Mouse (Mus musculus) liver, postnatal 0 days (tissue): ENCODE measurements around the gene Lrch1. TPM values are rescaled to one million over a fixed set of nuclear protein-coding genes. Genes with fewer than 3 reads are reported as not detected.
A peak's percentile ranks its signal among the peaks of the same experiment; 100 is the strongest.

Experiments used
- ATAC-seq: fragments of 200-750 bp; cut with Nextera tagmentation; 2 replicates; pipeline ENCODE4 v1.8.0; 2017; ENCODE audit warnings: mild to moderate bottlenecking, moderate library complexity
- DNase-seq: peaks from one replicate; pipeline ENCODE4 v3.0.0-alpha.2; 2016
- H3K27ac ChIP-seq: fragments of 300-500 bp; sonication (generic); 2 replicates; pipeline ENCODE4 v1.5.1; 2014; ENCODE audit warnings: antibody characterized with exemption, moderate library complexity, mild to moderate bottlenecking, low read depth
- H3K27me3 ChIP-seq: fragments of 300-500 bp; sonication (generic); 2 replicates; pipeline ENCODE4 v1.6.1; 2014; ENCODE audit warnings: low read length, control low read depth, mixed read lengths; ENCODE audit not compliant: insufficient read depth
- H3K36me3 ChIP-seq: fragments of 300-500 bp; sonication (generic); replicated peaks from 2 replicates; pipeline ENCODE4 v1.6.1; 2014; ENCODE audit warnings: mild to moderate bottlenecking, control low read depth, low read length, moderate library complexity, mixed read lengths; ENCODE audit not compliant: insufficient read depth
- H3K4me1 ChIP-seq: fragments of 300-500 bp; sonication (generic); 2 replicates; pipeline ENCODE4 v1.6.1; 2014; ENCODE audit warnings: antibody characterized with exemption, mild to moderate bottlenecking, control low read depth; ENCODE audit not compliant: insufficient read depth
- H3K4me2 ChIP-seq: fragments of 300-500 bp; sonication (generic); 2 replicates; pipeline ENCODE4 v1.6.1; 2014; ENCODE audit warnings: low read depth, mild to moderate bottlenecking, low read length, moderate library complexity, mixed read lengths
- H3K4me3 ChIP-seq: fragments of 300-500 bp; sonication (generic); 2 replicates; pipeline ENCODE4 v1.5.1; 2014; ENCODE audit warnings: low read depth, low read length
- H3K9ac ChIP-seq: fragments of 300-500 bp; sonication (generic); replicated peaks from 2 replicates; pipeline ENCODE4 v1.6.1; 2014; ENCODE audit warnings: mild to moderate bottlenecking, moderate library complexity
- H3K9me3 ChIP-seq: fragments of 300-500 bp; sonication (generic); 2 replicates; pipeline ENCODE4 v1.6.1; 2016; ENCODE audit warnings: mild to moderate bottlenecking, control low read depth, low read length, mixed read lengths
- CTCF ChIP-seq: sonication (generic); IDR thresholded peaks from 2 replicates; pipeline ENCODE4 v1.5.1; 2016; ENCODE audit warnings: antibody characterized with exemption, low read depth
- EP300 ChIP-seq: IDR thresholded peaks from 2 replicates; pipeline ENCODE4 v1.6.1; 2016; ENCODE audit warnings: antibody characterized with exemption, low read depth, mild to moderate bottlenecking
- WGBS: fragments of 180-500 bp; shearing (Covaris S2); extraction: QIAGEN DNeasy Blood & Tissue Kit; methylation state at CpG from one replicate; pipeline ENCODE4 v1.1.7; 2014; ENCODE audit not compliant: insufficient replicate concordance; 5-methylcytosine and 5-hydroxymethylcytosine counted together
- polyA plus RNA-seq: library from polyadenylated mRNA; unstranded; fragments of >200 nt; fragmentation: Nextera tagmentation; extraction: Ambion mirVana; gene quantifications from 2 replicates; pipeline ENCODE4 v1.2.1, GENCODE M21; 2015

Gene Lrch1
- polyA plus RNA-seq, 1 experiment from 2014 or later: 3.6 TPM

- ATAC-seq: peak; percentile 98
- TF ChIP-seq CTCF: peak; percentile 45
- no peak for TF ChIP-seq EP300
- peak within 1 kb of the TSS; percentile 79 for H3K4me2 ChIP-seq
- no peaks in the 10 kb centered on the region for H3K27me3 ChIP-seq
- peak within 1 kb of the TSS; percentile 79 for H3K9ac ChIP-seq
- H3K36me3 ChIP-seq: peaks cover 11% of the 10 kb centered on the region
- peak within 1 kb of the TSS; percentile 86 for H3K27ac ChIP-seq
- H3K4me1 ChIP-seq: peaks cover 11% of the 10 kb centered on the region
- peak within 1 kb of the TSS; percentile 78 for H3K4me3 ChIP-seq
- WGBS: under 1% methylated on average over 52 of the region's 53 CpGs
- H3K9me3 ChIP-seq: no peaks in the 10 kb centered on the region
- peak; percentile 96 for DNase-seq
These were observed 215.4 kb downstream of the Lrch1 start, which contains the start of gene Esd for GRCm38 (mm10) chr14:74732079-74732783. Gene Esd, plus strand, starts transcription at chr14:74732297.

- WGBS: 25% methylated on average over 9 of the region's 9 CpGs
- Histone ChIP-seq H3K9me3 (no peaks in the 10 kb centered on the region), H3K4me1 (peaks cover 11% of the 10 kb centered on the region), H3K4me2 (peak overlapping the region; percentile 79), H3K27me3 (no peaks in the 10 kb centered on the region), H3K27ac (peak overlapping the region; percentile 86), H3K4me3 (peak overlapping the region; percentile 78), H3K36me3 (peaks cover 5% of the 10 kb centered on the region), H3K9ac (peak overlapping the region; percentile 52)
- no peak for DNase-seq
- peak; percentile 28 for ATAC-seq
- TF ChIP-seq CTCF: no peak
- no peak for TF ChIP-seq EP300
These were observed 216.2 kb downstream of the Lrch1 start for GRCm38 (mm10) chr14:74731221-74732078.

GRCm38 (mm10) chr14:74723541-74723940 lies 224.1 kb downstream of the Lrch1 start:
- H3K9me3 ChIP-seq: no peaks in the 10 kb centered on the region
- H3K4me2 ChIP-seq: no peak overlapping the region
- no peak overlapping the region for H3K27ac ChIP-seq
- 63% methylated on average over 3 of the region's 3 CpGs for WGBS
- H3K9ac ChIP-seq: no peak overlapping the region
- H3K4me3 ChIP-seq: no peak overlapping the region
- H3K4me1 ChIP-seq: no peaks in the 10 kb centered on the region
- ATAC-seq (no peak), DNase-seq (no peak)
- no peaks in the 10 kb centered on the region for H3K36me3 ChIP-seq
- no peaks in the 10 kb centered on the region for H3K27me3 ChIP-seq
- TF ChIP-seq EP300 (no peak), CTCF (peak; percentile 25; the same call in 1 of the 2 replicates)

GRCm38 (mm10) chr14:74709054-74709453 lies 238.6 kb downstream of the Lrch1 start:
- DNase-seq (peak; percentile 45), ATAC-seq (no peak)
- peak; percentile 75 for TF ChIP-seq CTCF
- TF ChIP-seq EP300: no peak
- Histone ChIP-seq H3K4me3 (no peak overlapping the region), H3K4me2 (no peak overlapping the region), H3K27me3 (no peaks in the 10 kb centered on the region), H3K9me3 (no peaks in the 10 kb centered on the region), H3K9ac (no peak overlapping the region), H3K4me1 (no peaks in the 10 kb centered on the region), H3K27ac (no peak overlapping the region), H3K36me3 (no peaks in the 10 kb centered on the region)
- 10% methylated on average over 3 of the region's 3 CpGs for WGBS

Other genes with a start within 250 kb of the Lrch1 start
- 270 and 275 TPM in 2 replicates for gene Esd, start 215.6 kb downstream of the Lrch1 start, polyA plus RNA-seq
- gene Rubcnl, start 68.2 kb upstream of the Lrch1 start, polyA plus RNA-seq: 0.51 and 0.69 TPM in 2 replicates
- not detected in 2 replicates for gene Lrrc63, start 183.0 kb upstream of the Lrch1 start, polyA plus RNA-seq
- 39.4 and 45.5 TPM in 2 replicates for gene Lcp1, start 183.2 kb upstream of the Lrch1 start, polyA plus RNA-seq